Mouse (Mus musculus): ENCODE results near the gene Asb18. TPM values are rescaled to one million over a fixed set of nuclear protein-coding genes. Genes with fewer than 3 reads are reported as not detected.

Asb18 gene
- polyA plus RNA-seq, 1 experiment: not detected

DNA sequence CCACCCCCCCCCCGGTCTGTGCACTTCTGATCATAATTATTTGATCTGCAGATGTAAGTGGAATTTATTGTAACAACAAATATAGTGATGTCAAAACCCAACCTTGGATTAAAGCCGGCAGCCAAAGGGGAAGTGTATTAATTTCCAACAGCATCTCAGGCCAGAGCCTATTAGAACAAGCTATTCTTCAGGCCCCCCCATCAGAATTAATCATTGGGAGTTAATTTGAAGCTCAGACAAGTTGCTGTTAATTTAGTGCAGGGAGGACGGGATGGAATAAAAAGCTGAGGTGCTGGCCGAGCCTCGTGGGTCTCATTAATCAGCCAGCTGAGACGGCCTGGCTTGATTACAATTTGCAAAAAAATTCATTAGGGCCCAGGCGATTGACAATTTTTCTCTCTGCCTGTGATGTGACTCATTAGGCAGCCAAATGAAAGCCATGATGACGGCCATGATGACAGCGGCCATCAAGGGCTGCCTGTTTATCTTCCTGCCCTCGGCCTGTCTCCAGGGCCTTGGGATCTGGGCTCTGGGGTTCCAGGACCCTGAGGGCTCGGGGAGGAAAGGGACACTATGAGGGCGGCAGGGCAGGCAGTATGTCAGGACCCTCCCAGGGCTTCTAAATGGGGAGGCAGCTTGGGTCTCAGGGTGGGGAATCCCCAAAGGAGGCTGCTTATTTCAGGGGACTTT, 88.8 kb downstream of the Asb18 start:
- TF ChIP-seq POLR2A (IDR thresholded peaks at IDR 0.05; ENCODE audit: insufficient read depth, low read length) (no peak), EP300 (IDR thresholded peaks at IDR 0.05; ENCODE audit: insufficient read depth, low read depth, low read length) (no peak), CTCF (IDR thresholded peaks at IDR 0.05; ENCODE audit: low read depth, low read length) (no peak)
- Histone ChIP-seq H3K27ac (ENCODE audit: insufficient read depth, low read length) (no peak overlapping the region), H3K27me3 (ENCODE audit: control insufficient read depth, insufficient read depth, low read length, poor library complexity, severe bottlenecking) (no peaks in the 10 kb centered on the region), H3K9ac (ENCODE audit: low read depth, poor library complexity, severe bottlenecking) (no peak overlapping the region), H3K9me3 (replicated peaks; ENCODE audit: control insufficient read depth, insufficient read depth, low read length, poor library complexity, severe bottlenecking) (no peaks in the 10 kb centered on the region), H3K4me3 (ENCODE audit: low read depth, low read length) (no peak overlapping the region), H3K4me1 (ENCODE audit: control insufficient read depth, insufficient read depth, low read length) (peaks cover 17% of the 10 kb centered on the region), H3K36me3 (ENCODE audit: control insufficient read depth, insufficient read depth, low read length, poor library complexity, severe bottlenecking) (peaks cover 10% of the 10 kb centered on the region)

- no peak for TF ChIP-seq EP300 (IDR thresholded peaks at IDR 0.05; ENCODE audit: insufficient read depth, low read depth, low read length)
- no peak for TF ChIP-seq POLR2A (IDR thresholded peaks at IDR 0.05; ENCODE audit: insufficient read depth, low read length)
- no peak for TF ChIP-seq CTCF (IDR thresholded peaks at IDR 0.05; ENCODE audit: low read depth, low read length)
- H3K27me3 ChIP-seq (ENCODE audit: control insufficient read depth, insufficient read depth, low read length, poor library complexity, severe bottlenecking): no peaks in the 10 kb centered on the region
- peaks cover 15% of the 10 kb centered on the region for H3K4me1 ChIP-seq (ENCODE audit: control insufficient read depth, insufficient read depth, low read length)
- H3K36me3 ChIP-seq (ENCODE audit: control insufficient read depth, insufficient read depth, low read length, poor library complexity, severe bottlenecking): peaks cover 8% of the 10 kb centered on the region
- H3K9me3 ChIP-seq (replicated peaks; ENCODE audit: control insufficient read depth, insufficient read depth, low read length, poor library complexity, severe bottlenecking): no peaks in the 10 kb centered on the region
- H3K4me3 ChIP-seq (ENCODE audit: low read depth, low read length): no peak overlapping the region; the same call in 1 of the 2 replicates
- H3K27ac ChIP-seq (ENCODE audit: insufficient read depth, low read length): no peak overlapping the region
- 0 out of 2 replicates have a peak overlapping the region, but pooled peaks have one; percentile 32 for H3K9ac ChIP-seq (ENCODE audit: low read depth, poor library complexity, severe bottlenecking)
Measured at GRCm38 (mm10) chr1:89923642-89924020, 90.8 kb downstream of the Asb18 start.

DNA sequence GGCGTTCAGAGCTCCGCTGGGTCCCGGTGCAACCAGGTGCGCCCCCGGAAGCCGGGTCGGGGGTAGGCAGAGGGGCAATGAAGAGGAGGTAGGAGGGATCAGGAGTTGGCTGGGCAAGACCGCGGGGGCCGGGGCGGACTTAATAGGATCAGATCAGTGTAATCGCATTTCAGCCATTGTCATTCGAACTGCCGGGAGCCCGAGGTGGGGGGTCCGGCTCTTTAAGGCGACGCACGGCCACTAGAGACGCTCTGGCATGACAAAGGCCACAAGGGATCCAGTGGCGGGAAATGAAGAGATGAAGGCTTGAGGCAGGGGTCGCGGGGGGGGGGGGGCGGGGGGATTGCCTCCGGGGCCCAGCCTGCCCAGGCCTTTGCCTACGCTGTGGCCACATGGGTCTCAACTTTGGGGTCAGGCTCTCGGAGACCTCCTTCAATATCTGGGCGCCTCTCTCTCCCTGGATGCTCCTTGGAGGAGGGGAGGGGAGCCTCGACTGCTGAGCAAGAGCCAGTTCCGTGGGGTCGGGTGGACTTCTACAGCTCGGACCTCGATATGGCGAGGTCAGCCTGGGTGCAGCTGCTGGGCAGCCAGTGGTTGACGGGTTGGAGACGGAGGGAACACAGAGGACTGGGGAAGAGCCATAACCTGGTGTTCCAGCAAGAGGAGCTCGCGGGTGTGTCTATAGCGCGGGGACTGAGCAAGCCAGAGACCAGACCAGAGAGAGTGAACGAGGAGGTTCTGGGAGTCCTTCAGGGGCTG, 91.4 kb downstream of the Asb18 start:
- H3K9ac ChIP-seq (ENCODE audit: low read depth, poor library complexity, severe bottlenecking): peak overlapping the region; percentile 32; the same call in 1 of the 2 replicates
- no peaks in the 10 kb centered on the region for H3K9me3 ChIP-seq (replicated peaks; ENCODE audit: control insufficient read depth, insufficient read depth, low read length, poor library complexity, severe bottlenecking)
- no peak overlapping the region for H3K27ac ChIP-seq (ENCODE audit: insufficient read depth, low read length)
- no peaks in the 10 kb centered on the region for H3K27me3 ChIP-seq (ENCODE audit: control insufficient read depth, insufficient read depth, low read length, poor library complexity, severe bottlenecking)
- peaks cover 13% of the 10 kb centered on the region for H3K4me1 ChIP-seq (ENCODE audit: control insufficient read depth, insufficient read depth, low read length)
- H3K4me3 ChIP-seq (ENCODE audit: low read depth, low read length): peak overlapping the region; percentile 24
- H3K36me3 ChIP-seq (ENCODE audit: control insufficient read depth, insufficient read depth, low read length, poor library complexity, severe bottlenecking): peaks cover 2% of the 10 kb centered on the region; the same call in 1 of the 2 replicates
- no peak for TF ChIP-seq CTCF (IDR thresholded peaks at IDR 0.05; ENCODE audit: low read depth, low read length)
- TF ChIP-seq EP300 (IDR thresholded peaks at IDR 0.05; ENCODE audit: insufficient read depth, low read depth, low read length): peak; percentile 33; the same call in 1 of the 2 replicates

- H3K27ac ChIP-seq (ENCODE audit: insufficient read depth, low read length): no peak overlapping the region
- H3K4me1 ChIP-seq (ENCODE audit: control insufficient read depth, insufficient read depth, low read length): peaks cover 13% of the 10 kb centered on the region
- H3K4me3 ChIP-seq (ENCODE audit: low read depth, low read length): no peak overlapping the region; the same call in 1 of the 2 replicates
- H3K27me3 ChIP-seq (ENCODE audit: control insufficient read depth, insufficient read depth, low read length, poor library complexity, severe bottlenecking): no peaks in the 10 kb centered on the region
- no peak for TF ChIP-seq CTCF (IDR thresholded peaks at IDR 0.05; ENCODE audit: low read depth, low read length)
- no peak for TF ChIP-seq POLR2A (IDR thresholded peaks at IDR 0.05; ENCODE audit: insufficient read depth, low read length)
- no peak for TF ChIP-seq EP300 (IDR thresholded peaks at IDR 0.05; ENCODE audit: insufficient read depth, low read depth, low read length)
- H3K9me3 ChIP-seq (replicated peaks; ENCODE audit: control insufficient read depth, insufficient read depth, low read length, poor library complexity, severe bottlenecking): no peaks in the 10 kb centered on the region
- H3K36me3 ChIP-seq (ENCODE audit: control insufficient read depth, insufficient read depth, low read length, poor library complexity, severe bottlenecking): no peaks in the 10 kb centered on the region
- no peak overlapping the region for H3K9ac ChIP-seq (ENCODE audit: low read depth, poor library complexity, severe bottlenecking)
Measured at GRCm38 (mm10) chr1:89922282-89922681, 92.2 kb downstream of the Asb18 start.

GRCm38 (mm10) chr1:89921806-89922205, 92.7 kb downstream of the Asb18 start:
- Histone ChIP-seq H3K4me1 (ENCODE audit: control insufficient read depth, insufficient read depth, low read length) (peaks cover 13% of the 10 kb centered on the region), H3K4me3 (ENCODE audit: low read depth, low read length) (no peak overlapping the region), H3K27ac (ENCODE audit: insufficient read depth, low read length) (no peak overlapping the region), H3K9ac (ENCODE audit: low read depth, poor library complexity, severe bottlenecking) (no peak overlapping the region), H3K27me3 (ENCODE audit: control insufficient read depth, insufficient read depth, low read length, poor library complexity, severe bottlenecking) (no peaks in the 10 kb centered on the region), H3K36me3 (ENCODE audit: control insufficient read depth, insufficient read depth, low read length, poor library complexity, severe bottlenecking) (no peaks in the 10 kb centered on the region), H3K9me3 (replicated peaks; ENCODE audit: control insufficient read depth, insufficient read depth, low read length, poor library complexity, severe bottlenecking) (no peaks in the 10 kb centered on the region)
- TF ChIP-seq EP300 (IDR thresholded peaks at IDR 0.05; ENCODE audit: insufficient read depth, low read depth, low read length) (0 out of 2 replicates have a peak, but pooled peaks have one; percentile 44), CTCF (IDR thresholded peaks at IDR 0.05; ENCODE audit: low read depth, low read length) (no peak)

DNA sequence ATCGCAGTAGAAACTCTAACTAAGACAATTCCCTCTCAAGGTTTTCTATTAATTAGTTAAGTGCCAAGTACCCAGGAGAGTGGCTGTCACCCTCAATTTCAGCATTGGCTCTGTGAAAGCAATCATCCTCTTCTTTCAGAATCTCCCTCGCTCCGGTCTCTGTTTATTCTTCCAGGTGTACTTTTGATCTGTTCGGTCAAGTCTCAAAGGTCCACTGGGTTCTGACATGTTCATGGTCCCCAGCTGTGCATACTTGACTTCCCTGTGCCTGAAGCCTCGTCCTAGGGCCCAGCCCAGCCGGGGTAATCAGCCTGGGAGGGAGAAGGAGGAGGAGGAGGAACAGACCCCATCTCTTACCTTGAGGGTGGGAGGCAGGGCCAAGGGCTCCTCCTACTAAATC, 95.3 kb downstream of the Asb18 start:
- H3K4me3 ChIP-seq (ENCODE audit: low read depth, low read length): no peak overlapping the region
- no peak overlapping the region for H3K9ac ChIP-seq (ENCODE audit: low read depth, poor library complexity, severe bottlenecking)
- no peak overlapping the region for H3K27ac ChIP-seq (ENCODE audit: insufficient read depth, low read length)
- H3K27me3 ChIP-seq (ENCODE audit: control insufficient read depth, insufficient read depth, low read length, poor library complexity, severe bottlenecking): no peaks in the 10 kb centered on the region
- no peaks in the 10 kb centered on the region for H3K9me3 ChIP-seq (replicated peaks; ENCODE audit: control insufficient read depth, insufficient read depth, low read length, poor library complexity, severe bottlenecking)
- H3K4me1 ChIP-seq (ENCODE audit: control insufficient read depth, insufficient read depth, low read length): peaks cover 6% of the 10 kb centered on the region
- no peak for TF ChIP-seq POLR2A (IDR thresholded peaks at IDR 0.05; ENCODE audit: insufficient read depth, low read length)
- no peak for TF ChIP-seq EP300 (IDR thresholded peaks at IDR 0.05; ENCODE audit: insufficient read depth, low read depth, low read length)
- no peak for TF ChIP-seq CTCF (IDR thresholded peaks at IDR 0.05; ENCODE audit: low read depth, low read length)
- H3K36me3 ChIP-seq (ENCODE audit: control insufficient read depth, insufficient read depth, low read length, poor library complexity, severe bottlenecking): no peaks in the 10 kb centered on the region
